Mouse (Mus musculus): ENCODE results near the gene Polh.

The Polh gene

DNA sequence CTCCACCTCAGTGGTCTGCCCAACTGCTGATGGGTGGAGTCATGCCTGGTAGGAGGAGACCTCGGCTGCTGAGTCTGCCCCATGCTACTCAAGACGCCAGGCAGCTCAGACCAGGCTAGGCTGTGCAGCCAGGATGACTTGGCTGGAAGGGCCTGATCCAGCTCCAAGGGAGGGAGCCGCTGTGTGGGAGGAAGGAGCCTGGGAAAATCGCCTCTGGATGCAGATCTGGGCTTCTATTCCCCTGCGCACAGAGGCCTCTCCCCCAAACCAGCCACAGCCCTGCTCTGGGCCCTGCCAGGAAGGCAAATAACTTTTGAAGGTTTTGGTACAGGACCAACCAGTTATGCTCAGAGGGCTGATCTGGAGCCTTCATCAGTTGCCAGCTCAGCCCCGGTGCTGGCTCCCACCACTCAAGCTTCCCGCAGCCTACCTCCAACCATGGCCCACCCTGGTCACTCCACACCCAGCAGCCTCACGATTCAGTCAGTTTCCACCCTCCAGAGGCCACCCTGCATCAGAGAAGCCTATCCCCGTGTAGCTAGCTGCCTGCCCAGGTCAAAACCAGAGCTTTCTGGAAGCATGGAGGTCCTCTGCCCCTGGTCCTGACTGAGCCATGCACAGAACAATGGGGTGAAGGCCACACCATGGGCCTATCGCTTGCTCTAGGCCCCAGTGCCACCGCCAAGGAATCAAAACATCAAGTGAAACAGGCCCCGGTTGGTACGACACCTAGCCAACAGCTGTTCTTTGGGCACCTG, 72.5 kb downstream of the Polh start:
- DNase-seq (ENCODE audit: low spot score): no peak

DNA sequence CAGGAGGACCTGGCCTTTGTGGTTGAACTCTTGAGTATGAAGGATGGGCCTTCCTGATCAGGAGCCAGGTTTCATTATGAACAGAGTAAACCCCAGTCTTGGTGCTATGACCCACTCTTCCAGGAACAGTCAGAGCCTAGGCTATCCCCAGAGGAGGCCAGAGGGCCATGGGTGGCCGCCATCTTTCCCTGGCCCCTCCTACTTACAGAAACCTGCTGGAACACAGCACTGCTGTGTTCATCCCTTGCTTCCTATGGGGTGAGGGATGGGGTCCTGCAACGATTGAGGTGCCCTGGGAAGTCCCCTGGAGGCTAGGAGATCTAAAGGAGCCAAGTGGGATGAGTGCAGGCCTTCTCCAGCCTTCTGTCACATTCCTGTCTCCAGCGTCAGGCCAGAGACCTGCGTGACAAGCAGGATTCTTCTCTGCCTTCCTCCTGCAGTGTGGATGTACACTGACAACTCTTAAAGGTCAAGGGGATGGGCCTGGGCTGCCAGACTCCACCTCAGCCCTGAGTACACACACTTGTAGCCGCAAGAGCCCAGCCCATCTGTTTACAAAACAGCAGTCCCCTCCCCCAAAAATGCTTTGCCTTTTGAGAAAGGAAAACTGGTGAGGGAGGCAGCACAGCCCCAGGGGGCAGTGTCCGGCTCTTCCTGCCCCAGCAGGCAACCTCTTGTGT, 74.5 kb downstream of the Polh start:
- no peak for DNase-seq (ENCODE audit: low spot score)

DNA sequence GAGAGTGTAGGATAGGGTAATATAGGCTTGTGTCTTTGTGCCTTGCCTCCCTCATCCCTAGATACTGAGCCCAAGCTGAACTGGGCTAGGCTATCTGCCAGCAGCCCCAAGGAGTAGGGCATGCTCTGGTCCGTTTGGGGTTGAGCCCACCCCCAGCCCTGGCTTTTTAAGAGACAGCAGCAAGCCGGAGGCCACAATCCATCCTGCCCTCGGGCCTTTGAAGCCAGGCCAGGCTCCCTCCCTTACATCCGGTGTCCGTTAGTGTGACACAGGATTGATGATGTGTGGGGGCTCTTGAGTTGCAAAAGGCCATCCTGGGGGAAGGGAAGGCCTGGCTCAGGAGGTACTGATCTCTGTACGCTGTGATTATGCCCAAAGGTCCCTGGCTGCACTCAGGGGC, 75.8 kb downstream of the Polh start:
- DNase-seq (ENCODE audit: low spot score): no peak

DNA sequence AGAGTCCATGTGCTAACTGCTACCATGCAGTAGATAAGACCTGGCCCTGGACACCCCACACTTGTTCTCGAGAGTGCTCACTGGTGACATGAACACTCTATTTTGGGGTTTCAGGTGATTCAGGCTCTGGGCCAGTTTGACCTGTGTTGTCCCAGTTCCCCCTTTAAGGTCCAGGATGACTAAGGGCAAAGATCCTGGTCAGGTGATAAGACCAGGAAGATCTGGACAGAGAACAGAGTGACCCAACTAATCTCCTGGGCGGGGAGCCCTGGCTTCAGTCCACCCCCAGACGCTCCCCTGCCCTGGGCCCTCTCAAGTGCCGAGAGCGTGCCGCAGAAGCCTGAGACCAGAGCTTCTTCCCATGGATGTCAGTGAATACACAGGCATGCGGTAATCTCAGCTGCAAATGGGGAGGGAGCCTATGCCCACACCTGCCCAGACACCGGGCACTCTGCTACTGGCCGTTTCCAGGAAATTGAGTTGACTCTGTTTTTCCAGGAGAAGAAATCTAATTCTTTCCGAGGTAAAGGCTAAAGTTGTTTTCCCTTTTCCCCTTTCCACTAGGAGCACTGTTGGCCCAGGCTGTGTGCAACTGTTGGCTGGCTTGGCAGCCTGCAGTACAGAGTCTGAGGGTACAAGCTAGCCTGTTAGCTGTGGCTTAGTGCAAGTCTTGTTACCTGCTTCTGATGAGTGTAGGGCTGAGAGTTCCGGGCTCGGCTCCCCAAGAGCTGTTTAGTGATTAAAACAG, 78.3 kb downstream of the Polh start:
- DNase-seq (ENCODE audit: low spot score): no peak

GRCm38 (mm10) chr17:46123285-46123684, 79.2 kb downstream of the Polh start:
- no peak for DNase-seq (ENCODE audit: low spot score)

- no peak for DNase-seq (ENCODE audit: low spot score)
These were observed 79.7 kb downstream of the Polh start for GRCm38 (mm10) chr17:46122791-46123190.

Data from retina, embryonic 14.5 days (tissue).